Mouse (Mus musculus) midbrain, embryonic 15.5 days (tissue): ENCODE results near the gene Mrpl21. TPM values are rescaled to one million over a fixed set of nuclear protein-coding genes. Genes with fewer than 3 reads are reported as not detected.
A peak's percentile ranks its signal among the peaks of the same experiment; 100 is the strongest.

ENCODE experiments used
- ATAC-seq: fragments of 200-750 bp; cut with Nextera tagmentation; replicated peaks from 2 replicates; pipeline ENCODE4 v1.8.0; 2017; ENCODE audit warnings: moderate TSS enrichment
- H3K27ac ChIP-seq: fragments of 300-500 bp; sonication (generic); 2 replicates; pipeline ENCODE4 v1.5.1; 2015; ENCODE audit warnings: mild to moderate bottlenecking, inconsistent platforms
- H3K27me3 ChIP-seq: fragments of 300-500 bp; sonication (generic); replicated peaks from 2 replicates; pipeline ENCODE4 v1.6.1; 2015; ENCODE audit warnings: inconsistent platforms
- H3K36me3 ChIP-seq: fragments of 300-500 bp; sonication (generic); replicated peaks from 2 replicates; pipeline ENCODE4 v1.6.1; 2015; ENCODE audit warnings: inconsistent platforms
- H3K4me1 ChIP-seq: fragments of 300-500 bp; sonication (generic); 2 replicates; pipeline ENCODE4 v1.6.1; 2015; ENCODE audit warnings: inconsistent platforms
- H3K4me2 ChIP-seq: fragments of 300-500 bp; sonication (generic); 2 replicates; pipeline ENCODE4 v1.6.1; 2015; ENCODE audit warnings: inconsistent platforms, mild to moderate bottlenecking, moderate library complexity
- H3K4me3 ChIP-seq: fragments of 300-500 bp; sonication (generic); 2 replicates; pipeline ENCODE4 v1.5.1; 2015; ENCODE audit warnings: mild to moderate bottlenecking, inconsistent platforms
- H3K9ac ChIP-seq: fragments of 300-500 bp; sonication (generic); 2 replicates; pipeline ENCODE4 v1.6.1; 2015; ENCODE audit warnings: mild to moderate bottlenecking, inconsistent platforms
- H3K9me3 ChIP-seq: fragments of 300-500 bp; sonication (generic); 2 replicates; pipeline ENCODE4 v1.6.1; 2016; ENCODE audit warnings: inconsistent platforms
- WGBS: fragments of 180-500 bp; shearing (Covaris S2); methylation state at CpG from one replicate; pipeline ENCODE4 v1.1.7; 2015; ENCODE audit warnings: mixed read lengths; 5-methylcytosine and 5-hydroxymethylcytosine counted together
- polyA plus RNA-seq: library from polyadenylated mRNA; unstranded; fragments of >200 nt; fragmentation: Nextera tagmentation; extraction: Ambion mirVana; gene quantifications from 2 replicates; pipeline ENCODE4 v1.2.1, GENCODE M21; 2015

Gene Mrpl21
- polyA plus RNA-seq, 1 experiment from 2014 or later = 103 TPM

GRCm38 (mm10) chr19:3269803-3270202 is 12.9 kb upstream of the Mrpl21 start:
- Histone ChIP-seq H3K36me3 (peaks cover 67% of the 10 kb centered on the region), H3K9ac (no peak overlapping the region), H3K27ac (no peak overlapping the region), H3K9me3 (no peaks in the 10 kb centered on the region), H3K4me2 (no peak overlapping the region), H3K4me1 (no peaks in the 10 kb centered on the region), H3K4me3 (no peak overlapping the region), H3K27me3 (no peaks in the 10 kb centered on the region)
- no peak for ATAC-seq
- WGBS = 96% methylated on average over 6 of the region's 6 CpGs

DNA sequence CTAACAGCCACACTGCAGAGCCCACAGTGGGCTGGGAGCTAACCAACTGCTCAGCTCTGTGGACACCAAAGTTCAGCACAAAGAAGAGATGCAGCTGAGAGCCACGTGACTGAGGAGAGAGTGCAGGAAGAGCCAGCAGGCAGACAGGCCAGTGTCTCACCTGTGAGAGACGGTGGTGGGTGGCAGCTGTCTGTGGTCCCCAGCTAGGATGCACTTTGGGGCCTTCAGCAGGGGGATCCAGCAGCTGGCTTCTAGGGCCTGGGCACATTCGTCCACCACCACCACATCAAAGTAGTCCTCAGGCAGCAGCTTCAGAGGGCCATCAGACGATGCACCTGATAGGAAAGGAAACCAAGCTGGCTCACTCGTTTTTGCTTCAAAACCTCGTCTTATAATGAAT is 11.3 kb upstream of the Mrpl21 start:
- Histone ChIP-seq H3K27me3 (no peaks in the 10 kb centered on the region), H3K4me1 (no peaks in the 10 kb centered on the region), H3K4me3 (no peak overlapping the region), H3K4me2 (no peak overlapping the region), H3K9me3 (no peaks in the 10 kb centered on the region), H3K27ac (no peak overlapping the region), H3K36me3 (peaks cover 61% of the 10 kb centered on the region), H3K9ac (no peak overlapping the region)
- WGBS = 96% methylated on average over 6 of the region's 6 CpGs
- no peak for ATAC-seq

- WGBS = 96% methylated on average over 9 of the region's 9 CpGs
These were observed 9.4 kb upstream of the Mrpl21 start for GRCm38 (mm10) chr19:3273331-3273730.

DNA sequence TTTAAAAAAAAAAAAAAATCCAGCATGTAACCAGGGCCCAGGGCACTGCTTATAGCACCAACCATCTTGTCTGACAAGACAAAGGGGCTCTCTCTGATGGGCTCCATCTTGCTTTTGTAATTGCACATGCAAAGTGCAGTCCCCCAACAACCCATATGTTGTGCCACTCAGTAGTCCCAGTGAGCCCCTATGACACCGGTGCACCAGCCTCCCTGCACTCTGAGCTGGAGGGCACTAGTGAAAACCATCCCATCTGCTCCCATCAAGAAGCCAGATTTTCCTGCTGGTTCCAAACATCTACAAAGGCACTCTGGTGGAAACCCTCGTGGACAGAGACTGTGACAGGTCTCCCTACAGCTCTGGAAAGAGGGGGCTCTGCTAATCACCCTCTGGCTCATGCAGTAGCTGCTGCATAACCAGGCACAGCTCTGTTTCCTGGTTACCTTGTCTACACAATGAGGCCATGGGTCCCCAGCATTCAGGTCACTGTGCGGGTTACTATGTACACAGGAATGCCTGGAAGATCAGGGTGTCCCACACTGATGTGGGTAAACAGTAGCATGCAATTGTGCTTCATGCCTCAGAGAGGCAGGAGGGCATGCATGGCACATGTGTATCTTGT is 6.8 kb upstream of the Mrpl21 start:
- WGBS = 92% methylated on average over 3 of the region's 3 CpGs
- Histone ChIP-seq H3K9me3 (no peaks in the 10 kb centered on the region), H3K9ac (no peak overlapping the region), H3K27ac (no peak overlapping the region), H3K36me3 (peaks cover 57% of the 10 kb centered on the region), H3K4me2 (no peak overlapping the region), H3K4me3 (no peak overlapping the region), H3K4me1 (peaks cover 3% of the 10 kb centered on the region), H3K27me3 (no peaks in the 10 kb centered on the region)
- ATAC-seq = no peak

More at GRCm38 (mm10) chr19:3273331-3273730, 9.4 kb upstream of the Mrpl21 start:
- no peaks in the 10 kb centered on the region for H3K4me1 ChIP-seq
- H3K4me2 ChIP-seq = no peak overlapping the region
- H3K27me3 ChIP-seq = no peaks in the 10 kb centered on the region
- H3K4me3 ChIP-seq = no peak overlapping the region
- no peak for ATAC-seq
- H3K9ac ChIP-seq = no peak overlapping the region
- H3K36me3 ChIP-seq = peaks cover 56% of the 10 kb centered on the region
- H3K9me3 ChIP-seq = no peaks in the 10 kb centered on the region
- H3K27ac ChIP-seq = no peak overlapping the region

- H3K27ac ChIP-seq = no peak overlapping the region
- H3K4me3 ChIP-seq = peak overlapping the region; percentile 98
- H3K27me3 ChIP-seq = no peaks in the 10 kb centered on the region
- peak overlapping the region; percentile 81 for H3K4me2 ChIP-seq
- no peaks in the 10 kb centered on the region for H3K9me3 ChIP-seq
- 77% methylated on average over 4 of the region's 4 CpGs for WGBS
- H3K4me1 ChIP-seq = peaks cover 31% of the 10 kb centered on the region
- H3K9ac ChIP-seq = peak overlapping the region; percentile 80
- 0 out of 2 replicates have a peak, but pooled peaks have one; percentile 10 for ATAC-seq
- peaks cover 39% of the 10 kb centered on the region for H3K36me3 ChIP-seq
These were observed 815 bp upstream of the Mrpl21 start for GRCm38 (mm10) chr19:3281886-3282285.

DNA sequence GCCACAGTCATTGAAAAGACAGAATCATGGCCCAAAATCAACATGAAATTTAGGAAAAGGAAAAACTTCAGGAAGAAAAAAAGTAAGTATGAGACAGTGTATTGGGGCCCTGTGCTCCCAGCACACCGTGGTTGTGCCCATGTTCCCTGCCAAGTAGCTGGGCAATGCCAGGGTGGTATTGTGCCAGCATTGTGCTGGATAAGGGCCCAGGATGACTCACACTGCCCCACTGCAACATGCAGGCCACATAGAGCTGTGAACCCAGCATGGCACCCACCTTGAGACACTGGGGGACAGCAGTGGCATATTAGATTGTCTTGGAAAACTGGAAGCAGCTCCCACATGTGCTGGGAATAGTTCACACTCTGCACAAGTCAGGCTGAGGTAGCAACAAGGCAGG is 6.3 kb downstream of the Mrpl21 start:
- no peak for ATAC-seq
- Histone ChIP-seq H3K36me3 (peaks cover 50% of the 10 kb centered on the region), H3K4me2 (no peak overlapping the region), H3K9ac (no peak overlapping the region), H3K27ac (no peak overlapping the region), H3K9me3 (no peaks in the 10 kb centered on the region), H3K4me3 (no peak overlapping the region), H3K27me3 (no peaks in the 10 kb centered on the region), H3K4me1 (peaks cover 4% of the 10 kb centered on the region)
- 97% methylated on average over 1 of the region's 1 CpGs for WGBS

DNA sequence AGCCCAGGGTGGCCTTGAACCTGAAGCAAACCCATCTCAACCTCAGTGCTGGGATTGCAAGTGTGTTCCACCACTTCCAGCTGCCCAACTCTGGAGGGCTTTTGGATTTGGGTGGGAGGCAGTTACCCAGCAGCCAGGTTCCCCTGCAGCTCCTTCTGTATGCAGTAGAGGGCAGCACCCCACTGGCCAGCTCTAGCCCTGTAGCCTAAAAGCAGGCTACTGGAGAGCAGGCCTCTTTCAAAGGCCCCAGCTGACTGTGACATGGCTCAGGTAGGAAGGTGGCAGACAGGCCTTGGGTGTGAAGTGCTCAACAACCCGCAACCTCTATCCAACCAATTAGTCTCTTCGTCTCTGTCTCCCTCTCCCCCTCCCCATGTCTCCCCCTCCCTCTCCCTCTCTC is 9.3 kb downstream of the Mrpl21 start:
- no peak overlapping the region for H3K4me2 ChIP-seq
- H3K4me1 ChIP-seq = no peaks in the 10 kb centered on the region
- H3K9ac ChIP-seq = no peak overlapping the region
- ATAC-seq = peak; percentile 55
- peaks cover 29% of the 10 kb centered on the region for H3K36me3 ChIP-seq
- H3K27ac ChIP-seq = no peak overlapping the region
- H3K4me3 ChIP-seq = no peak overlapping the region
- H3K27me3 ChIP-seq = no peaks in the 10 kb centered on the region
- no peaks in the 10 kb centered on the region for H3K9me3 ChIP-seq
- 75% methylated on average over 2 of the region's 2 CpGs for WGBS

DNA sequence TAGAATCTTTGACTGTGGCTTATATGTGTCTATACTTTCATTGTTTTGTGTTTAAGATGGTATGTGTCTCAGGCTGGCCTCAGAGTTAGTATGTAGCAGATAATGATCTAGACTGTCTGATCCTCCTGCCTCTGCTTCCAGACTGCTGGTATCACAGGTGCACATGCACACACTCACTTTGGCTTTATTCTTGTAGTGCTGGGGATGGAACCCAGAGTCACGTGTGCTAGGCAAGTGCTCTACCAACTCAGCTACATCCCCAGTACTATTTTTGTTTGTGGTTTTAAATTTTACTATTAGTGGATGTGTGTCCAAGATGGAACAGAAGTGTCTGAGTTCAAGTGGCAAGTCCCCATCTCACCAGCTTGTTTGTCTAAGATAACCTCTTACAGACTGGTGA is 10.3 kb downstream of the Mrpl21 start:
- H3K4me3 ChIP-seq = no peak overlapping the region
- 76% methylated on average over 1 of the region's 1 CpGs for WGBS
- no peak overlapping the region for H3K27ac ChIP-seq
- ATAC-seq = no peak
- H3K9ac ChIP-seq = no peak overlapping the region
- no peaks in the 10 kb centered on the region for H3K4me1 ChIP-seq
- H3K27me3 ChIP-seq = no peaks in the 10 kb centered on the region
- H3K4me2 ChIP-seq = no peak overlapping the region
- H3K9me3 ChIP-seq = no peaks in the 10 kb centered on the region
- H3K36me3 ChIP-seq = peaks cover 22% of the 10 kb centered on the region

DNA sequence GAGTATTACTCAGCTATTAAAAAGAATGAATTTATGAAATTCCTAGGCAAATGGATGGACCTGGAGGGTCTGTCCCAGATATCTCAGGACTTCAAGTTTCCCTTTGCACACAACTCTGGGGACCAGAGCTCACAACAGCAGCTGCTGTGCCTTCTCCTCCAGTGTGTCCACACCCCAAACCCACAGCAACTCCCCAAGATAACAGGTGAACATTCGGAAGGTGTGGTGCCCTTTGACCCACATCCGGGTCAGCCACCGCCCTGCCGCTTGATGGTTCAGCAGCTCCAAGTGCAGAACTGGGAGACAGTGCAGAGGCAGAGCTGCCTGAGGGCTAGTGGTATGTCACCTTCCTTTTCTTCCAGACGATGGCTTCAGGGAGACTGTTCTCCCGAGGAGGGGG is 12.5 kb downstream of the Mrpl21 start:
- no peak overlapping the region for H3K27ac ChIP-seq
- H3K9me3 ChIP-seq = no peaks in the 10 kb centered on the region
- H3K4me2 ChIP-seq = no peak overlapping the region
- no peaks in the 10 kb centered on the region for H3K27me3 ChIP-seq
- WGBS = 85% methylated on average over 6 of the region's 6 CpGs
- no peaks in the 10 kb centered on the region for H3K4me1 ChIP-seq
- peaks cover 9% of the 10 kb centered on the region for H3K36me3 ChIP-seq
- no peak for ATAC-seq
- no peak overlapping the region for H3K9ac ChIP-seq
- no peak overlapping the region for H3K4me3 ChIP-seq

DNA sequence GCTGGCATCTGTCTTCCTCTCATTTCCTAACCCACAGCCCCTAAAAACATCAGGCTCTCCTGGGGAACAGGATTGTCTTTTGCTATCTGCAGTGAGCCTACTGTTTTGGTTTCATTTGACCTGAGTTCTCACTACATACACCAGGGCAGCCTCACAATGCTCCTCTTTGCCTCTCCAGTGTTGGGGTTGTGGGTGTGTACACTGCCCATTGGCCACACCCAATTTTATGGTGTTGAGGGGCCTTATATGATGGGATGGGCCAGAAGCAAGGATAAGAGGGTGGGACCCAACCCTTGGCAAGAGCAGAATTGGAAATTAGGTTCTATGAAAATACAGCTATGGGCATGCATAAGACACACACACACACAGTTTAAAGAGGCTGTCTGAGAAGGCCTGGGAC is 14.3 kb downstream of the Mrpl21 start:
- H3K9me3 ChIP-seq = no peaks in the 10 kb centered on the region
- H3K36me3 ChIP-seq = no peaks in the 10 kb centered on the region
- H3K27me3 ChIP-seq = no peaks in the 10 kb centered on the region
- H3K4me2 ChIP-seq = no peak overlapping the region
- H3K27ac ChIP-seq = no peak overlapping the region
- H3K4me3 ChIP-seq = no peak overlapping the region
- no peak overlapping the region for H3K9ac ChIP-seq
- ATAC-seq = no peak
- no peaks in the 10 kb centered on the region for H3K4me1 ChIP-seq

GRCm38 (mm10) chr19:3297775-3298174 is 15.1 kb downstream of the Mrpl21 start:
- 90% methylated on average over 7 of the region's 7 CpGs for WGBS
- no peaks in the 10 kb centered on the region for H3K27me3 ChIP-seq

DNA sequence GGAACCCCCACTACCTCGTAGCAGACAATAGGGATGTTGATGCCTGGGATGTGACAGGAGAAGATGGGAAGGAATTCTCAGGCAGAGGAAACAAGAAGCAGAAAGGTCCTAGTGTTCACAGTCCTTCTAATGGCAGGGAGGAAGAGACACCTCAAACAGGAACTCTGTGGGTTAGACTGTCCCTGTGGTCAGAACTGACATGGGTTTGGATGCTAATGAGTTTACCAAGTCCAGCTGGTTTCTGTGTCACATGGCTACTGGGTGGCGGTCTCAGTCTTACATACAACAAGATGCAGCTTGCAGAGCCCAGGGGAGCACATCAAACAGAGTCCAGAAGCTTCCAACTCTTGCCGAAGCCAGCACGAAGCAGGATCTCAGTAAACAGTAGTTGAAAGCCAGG is 21.3 kb downstream of the Mrpl21 start:
- H3K4me1 ChIP-seq = no peaks in the 10 kb centered on the region
- H3K27ac ChIP-seq = no peak overlapping the region
- 66% methylated on average over 4 of the region's 4 CpGs for WGBS
- no peak overlapping the region for H3K4me3 ChIP-seq
- H3K9ac ChIP-seq = no peak overlapping the region
- no peaks in the 10 kb centered on the region for H3K36me3 ChIP-seq
- no peaks in the 10 kb centered on the region for H3K27me3 ChIP-seq
- H3K4me2 ChIP-seq = no peak overlapping the region
- no peak for ATAC-seq
- H3K9me3 ChIP-seq = no peaks in the 10 kb centered on the region

More at GRCm38 (mm10) chr19:3297775-3298174, 15.1 kb downstream of the Mrpl21 start:
- Histone ChIP-seq H3K4me2 (no peak overlapping the region), H3K27ac (no peak overlapping the region), H3K36me3 (no peaks in the 10 kb centered on the region), H3K4me1 (no peaks in the 10 kb centered on the region), H3K4me3 (no peak overlapping the region), H3K9ac (no peak overlapping the region), H3K9me3 (no peaks in the 10 kb centered on the region)
- no peak for ATAC-seq

- Histone ChIP-seq H3K9ac (no peak overlapping the region), H3K9me3 (no peaks in the 10 kb centered on the region), H3K27me3 (no peaks in the 10 kb centered on the region), H3K4me2 (no peak overlapping the region), H3K36me3 (no peaks in the 10 kb centered on the region), H3K4me1 (no peaks in the 10 kb centered on the region), H3K4me3 (no peak overlapping the region), H3K27ac (no peak overlapping the region)
- ATAC-seq = no peak
- WGBS = 49% methylated on average over 16 of the region's 16 CpGs
These were observed 24.7 kb downstream of the Mrpl21 start for GRCm38 (mm10) chr19:3307175-3307949.
